17 mouse cellular contexts compared by ENCODE assay signal in genomic region chr16:8734693-8735092, GRCm38 (mm10). TPM values are rescaled to one million over a fixed set of nuclear protein-coding genes. Genes with fewer than 3 reads are reported as not detected.
DNase-seq lines count a peak whose midpoint lies in the region; ATAC-seq and TF ChIP-seq lines count a peak whose summit lies in the region.
"Had no signal": no experiment of that assay in that cellular context is flagged by ENCODE, and none has a peak within 500 bp of the region (broad histone marks: within the 10 kb centered on the region; RNA-seq: fewer than 3 reads in every experiment).

No protein-coding gene starts in this region.

- 0 out of 2 replicates have a peak overlapping the region, but pooled peaks have one; percentile 8 for H3K27ac ChIP-seq in gastrocnemius, adult 2 months
- H3K27ac ChIP-seq in lung, embryonic 14.5 days (ENCODE audit: low read depth), result no peak overlapping the region
- H3K27ac ChIP-seq: embryonic facial prominence, embryonic 13.5 days had no signal

- intact Hi-C loops in gastrocnemius, adult 2 months (cut with DNase I), result no loop called here
- intact Hi-C loops in gastrocnemius, postnatal 14 days (cut with DNase I; ENCODE audit: low total_unique reads), result no loop called here

- no peak overlapping the region; the same call in 1 of the 2 replicates for H3K4me3 ChIP-seq in gastrocnemius, adult 2 months
- H3K4me3 ChIP-seq in lung, embryonic 14.5 days (ENCODE audit: low read depth, low read length), result no peak overlapping the region
- H3K4me3 ChIP-seq: embryonic facial prominence, embryonic 13.5 days had no signal

- no peak overlapping the region for H3K9ac ChIP-seq in lung, embryonic 14.5 days
- H3K9ac ChIP-seq: embryonic facial prominence, embryonic 13.5 days had no signal

- H3K9me3 ChIP-seq in lung, embryonic 14.5 days (ENCODE audit: low read depth, low read length), result no peaks in the 10 kb centered on the region
- H3K9me3 ChIP-seq: embryonic facial prominence, embryonic 13.5 days had no signal

- no peaks in the 10 kb centered on the region for H3K36me3 ChIP-seq in lung, embryonic 14.5 days (ENCODE audit: insufficient read depth)
- H3K36me3 ChIP-seq: embryonic facial prominence, embryonic 13.5 days had no signal

- no peaks in the 10 kb centered on the region for H3K27me3 ChIP-seq in lung, embryonic 14.5 days (ENCODE audit: insufficient read depth, low read length)
- H3K27me3 ChIP-seq: embryonic facial prominence, embryonic 13.5 days had no signal

- ATAC-seq in lung, embryonic 14.5 days (ENCODE audit: insufficient read depth), result no peak

- no peak for TF ChIP-seq CTCF in gastrocnemius, adult 2 months (IDR thresholded peaks at IDR 0.05)
- no peak for TF ChIP-seq CTCF in lung, embryonic 14.5 days (IDR thresholded peaks at IDR 0.05; ENCODE audit: low read depth)

- peaks cover 5% of the 10 kb centered on the region; the same call in 1 of the 2 replicates for H3K4me1 ChIP-seq in lung, embryonic 14.5 days (ENCODE audit: insufficient read depth)

- WGBS in lung, embryonic 14.5 days, result 86% methylated on average over 4 of the region's 4 CpGs

- no peak for DNase-seq in gastrocnemius, adult 2 months
- no peak for DNase-seq in gastrocnemius, postnatal 14 days
- DNase-seq in lung, embryonic 14.5 days, result no peak
- no peak for DNase-seq in lung, postnatal 36 days
- DNase-seq in brain, adult 2 months (ENCODE audit: low read depth, low spot score), result peak; percentile 51
- DNase-seq in naive thymus-derived CD4-positive, alpha-beta T cell, adult 2 months (ENCODE audit: low read depth), result peak; percentile 16
- DNase-seq in frontal cortex, postnatal 14 days (ENCODE audit: low spot score in 2 of 2), result no peak
- DNase-seq: cerebellum, adult 9-10 months; left cerebral cortex, postnatal 4 days; thymus, postnatal 4 days had no signal

- H3K4me2 ChIP-seq in lung, embryonic 14.5 days, result peak overlapping the region; percentile 99; the same call in 1 of the 2 replicates

RNA-seq across cellular contexts. Expression of gene Gm5767, which starts 54.1 kb away (rescaled TPM):
- total RNA-seq in gastrocnemius, adult 2 months (2021), result not detected
- not detected for total RNA-seq in gastrocnemius, postnatal 14 days (2021)
- not detected in 2 replicates for polyA plus RNA-seq in lung, embryonic 14.5 days (2014; fragmentation: Nextera tagmentation; extraction: Ambion mirVana)
- total RNA-seq: granulocyte monocyte progenitor cell, adult 5-6 weeks; hematopoietic stem cell, adult 5-6 weeks; layer of hippocampus, adult 8-10 months; left cerebral cortex, postnatal 4 days had no signal
- polyA plus RNA-seq: brain, embryonic 14.5 days; embryonic facial prominence, embryonic 13.5 days; kidney, embryonic 14.5 days; neural tube, embryonic 14.5 days had no signal

RNA-seq across cellular contexts. Expression of gene Usp7, which starts 57.4 kb away (rescaled TPM):
- total RNA-seq in gastrocnemius, adult 2 months (2021), result 10 to 100 TPM; 61.8 to 69.1 TPM
- 10 to 100 TPM; 46.4 to 48.9 TPM for total RNA-seq in gastrocnemius, postnatal 14 days (2021)
- 43.5 and 49.8 TPM in 2 replicates for polyA plus RNA-seq in lung, embryonic 14.5 days (2014; fragmentation: Nextera tagmentation; extraction: Ambion mirVana)

Comparison
In these comparisons a context has a peak if more than half of its experiments do, and no peak if none do; other contexts are left out.
1. DNase-seq: peak in brain, adult 2 months (single experiment) and naive thymus-derived CD4-positive, alpha-beta T cell, adult 2 months (single experiment); none in gastrocnemius, adult 2 months (single experiment), gastrocnemius, postnatal 14 days (single experiment), lung, embryonic 14.5 days (single experiment), lung, postnatal 36 days (single experiment) and frontal cortex, postnatal 14 days (0 of 2).